Mouse (Mus musculus) liver, adult 2 months (tissue): ENCODE data around the gene Akap5.

Experiments used
- CTCF ChIP-seq: fragments of 200-500 bp; IDR thresholded peaks from 2 replicates; pipeline ENCODE4 v1.5.1; 2011; ENCODE audit warnings: low read depth, low read length, control low read depth
- POLR2A ChIP-seq: fragments of 200-500 bp; IDR thresholded peaks from 2 replicates; pipeline ENCODE4 v1.6.1; 2011; ENCODE audit warnings: low read length, control low read depth; ENCODE audit not compliant: insufficient read depth; ENCODE audit errors: extremely low read depth

GRCm38 (mm10) chr12:76378556-76378955 is 53.9 kb downstream of the Akap5 start:
- no peak for TF ChIP-seq CTCF
- no peak for TF ChIP-seq POLR2A
